Mouse (Mus musculus): ENCODE measurements around the gene Gm45213. TPM values are rescaled to one million over a fixed set of nuclear protein-coding genes. Genes with fewer than 3 reads are reported as not detected.

The Gm45213 gene
- not detected in 2 replicates for polyA plus RNA-seq (2021; fragmentation: Nextera tagmentation)
- long read RNA-seq, experiment 1: 0 reads
- long read RNA-seq, experiment 2: 0 reads

DNA sequence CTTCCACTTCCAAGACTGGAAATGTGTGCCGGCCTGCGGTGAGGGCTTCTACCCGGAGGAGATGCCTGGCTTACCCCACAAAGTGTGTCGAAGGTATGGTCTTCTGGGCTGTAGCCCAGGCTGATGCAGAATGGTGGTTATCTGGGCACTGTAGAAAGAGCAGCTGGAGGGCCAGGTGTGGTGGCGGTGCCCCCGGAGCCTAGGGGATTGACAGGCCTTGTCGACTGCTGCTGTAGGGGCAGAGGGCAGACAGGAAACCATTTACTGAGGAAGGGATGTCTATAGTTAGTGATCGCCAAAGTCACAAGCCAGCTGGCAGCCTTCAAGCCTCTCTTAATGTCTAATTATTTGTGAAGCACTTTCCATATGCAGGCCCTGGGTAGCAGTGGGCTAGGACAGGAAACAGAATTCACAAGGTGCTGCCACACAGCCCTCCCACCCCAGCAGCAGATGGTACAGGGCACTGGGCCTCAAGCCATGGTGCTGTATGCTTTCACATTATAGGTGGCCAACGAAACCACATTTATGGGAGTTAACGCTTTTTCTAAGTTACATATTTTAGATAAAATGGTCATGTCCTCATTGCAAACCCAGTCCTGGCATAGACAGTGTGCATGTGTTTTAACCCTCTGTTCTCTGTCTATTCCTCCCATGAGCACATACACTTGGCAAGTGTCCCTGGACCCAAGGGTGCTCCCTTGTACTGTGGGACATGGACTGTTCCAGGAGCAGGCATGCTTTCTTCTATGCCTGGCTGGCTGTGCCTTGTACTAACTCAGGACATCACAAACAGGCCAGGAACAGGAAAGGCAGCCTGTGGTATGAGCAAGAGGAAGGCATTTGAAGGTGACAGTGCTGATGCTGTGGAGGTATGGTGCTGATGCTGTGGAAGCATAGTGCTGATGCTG, at the start of gene Gm45213:
Gm45213 (plus strand) TSS at position 51 of the 908 bp plus-strand sequence.

GRCm38 (mm10) chr7:66058703-66059102, 15.3 kb downstream of the Gm45213 start, which contains the start of gene Snrpa1:
Gene Snrpa1, plus strand, starts transcription at chr7:66059003.

GRCm38 (mm10) chr7:66079364-66080230, 36.2 kb downstream of the Gm45213 start, which contains the start of gene Selenos:
Gene Selenos, plus strand, starts transcription at chr7:66079649.

DNA sequence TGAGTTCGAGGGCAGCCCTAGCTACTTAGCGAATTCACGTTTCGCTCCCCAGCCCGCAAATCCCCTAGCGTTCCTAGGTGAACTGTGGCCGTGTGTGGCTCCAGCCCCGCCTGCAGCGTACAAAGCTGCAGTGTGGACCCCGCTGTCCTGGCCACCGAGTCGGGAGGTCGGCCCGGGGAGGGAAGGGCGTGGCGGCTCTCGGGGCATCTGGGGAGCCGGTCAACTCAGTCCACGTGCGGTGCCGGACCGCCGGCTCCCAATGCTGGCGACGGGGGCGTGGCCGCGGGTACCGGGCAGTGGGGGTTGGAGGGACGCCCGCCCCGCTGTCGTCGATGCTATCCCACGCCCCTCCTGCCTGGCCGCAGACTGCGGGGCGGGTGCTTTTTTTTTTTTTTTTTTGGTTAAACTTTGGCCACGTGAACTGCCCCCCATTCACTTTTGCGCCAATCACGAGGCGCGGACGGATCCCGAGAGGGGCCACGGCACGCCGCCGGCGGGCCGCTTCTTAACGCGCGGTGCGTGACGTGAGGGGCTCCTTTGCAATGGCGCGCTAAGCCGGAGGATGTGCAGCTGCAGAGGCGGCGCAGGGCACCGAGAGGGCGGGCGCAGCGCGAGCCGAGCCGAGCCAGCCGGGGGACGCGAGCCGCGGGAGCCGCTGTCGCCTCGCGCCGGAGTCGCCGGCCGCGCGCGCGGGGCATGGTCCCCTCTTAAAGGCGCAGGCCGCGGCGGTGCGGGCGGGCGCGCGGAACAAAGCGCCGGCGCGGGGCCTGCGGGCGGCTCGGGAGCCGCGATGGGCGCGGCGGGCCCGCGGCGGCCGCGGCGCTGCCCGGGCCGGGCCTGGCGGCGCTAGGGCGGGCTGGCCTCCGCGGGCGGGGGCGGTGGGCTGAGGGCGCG, 65.8 kb downstream of the Gm45213 start, which contains the start of gene Chsy1:
Chsy1 (plus strand) TSS at position 555 of the 894 bp plus-strand sequence.

Other genes with a start within 250 kb of the Gm45213 start
- gene Pcsk6, start 181.9 kb upstream of the Gm45213 start, polyA plus RNA-seq (2021; fragmentation: Nextera tagmentation): 2.7 and 5.4 TPM in 2 replicates
- gene Snrpa1, start 15.4 kb downstream of the Gm45213 start, polyA plus RNA-seq (2021; fragmentation: Nextera tagmentation): 64.5 and 77.2 TPM in 2 replicates
- 88.4 and 109 TPM in 2 replicates for gene Selenos, start 36.0 kb downstream of the Gm45213 start, polyA plus RNA-seq (2021; fragmentation: Nextera tagmentation)
- 2.4 and 4.3 TPM in 2 replicates for gene Chsy1, start 65.9 kb downstream of the Gm45213 start, polyA plus RNA-seq (2021; fragmentation: Nextera tagmentation)

Data from left cerebral cortex, adult 6 months (tissue).